Mouse (Mus musculus): ENCODE data around the gene Tmem131.
A peak's percentile ranks its signal among the peaks of the same experiment; 100 is the strongest.

Tmem131 gene

DNA sequence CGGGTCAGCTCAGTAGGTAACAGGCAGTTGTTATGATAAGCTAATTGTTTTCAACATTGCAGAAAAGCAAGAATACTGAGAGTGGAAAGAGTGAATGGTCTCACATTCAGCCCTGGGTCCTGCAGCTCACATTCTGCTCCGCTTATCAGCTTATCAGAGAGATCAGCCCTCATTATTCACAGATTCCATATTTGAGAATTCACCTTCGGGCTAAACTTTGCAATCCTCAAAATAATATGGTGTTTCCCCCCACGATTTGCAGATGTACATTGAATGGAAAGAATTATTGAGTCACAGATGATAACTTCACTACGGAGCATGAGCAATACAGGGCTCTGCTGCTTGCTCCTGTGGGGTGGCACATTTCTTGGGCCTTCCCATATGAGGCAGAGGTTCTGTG, 174.7 kb downstream of the Tmem131 start:
- no peak for DNase-seq

DNA sequence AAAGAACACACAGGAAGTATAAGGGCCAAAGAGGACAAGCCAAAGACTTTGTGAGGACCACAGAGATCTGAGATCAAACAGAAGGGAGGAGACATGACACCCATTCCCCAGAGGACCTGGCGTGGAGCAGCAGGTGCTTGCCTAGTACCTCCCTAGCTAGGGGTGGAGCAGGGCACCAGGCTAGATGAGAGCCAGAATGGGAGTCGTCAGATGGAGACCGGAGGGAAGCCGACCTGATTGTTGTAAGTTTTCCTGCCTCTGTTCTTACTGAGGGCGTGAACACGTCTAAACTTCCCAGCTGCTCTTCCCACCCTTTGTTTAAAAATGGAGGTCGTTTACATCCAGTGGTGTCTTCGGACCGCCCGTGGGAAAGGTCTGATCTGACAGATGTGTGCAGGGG, 176.1 kb downstream of the Tmem131 start:
- DNase-seq = no peak

DNA sequence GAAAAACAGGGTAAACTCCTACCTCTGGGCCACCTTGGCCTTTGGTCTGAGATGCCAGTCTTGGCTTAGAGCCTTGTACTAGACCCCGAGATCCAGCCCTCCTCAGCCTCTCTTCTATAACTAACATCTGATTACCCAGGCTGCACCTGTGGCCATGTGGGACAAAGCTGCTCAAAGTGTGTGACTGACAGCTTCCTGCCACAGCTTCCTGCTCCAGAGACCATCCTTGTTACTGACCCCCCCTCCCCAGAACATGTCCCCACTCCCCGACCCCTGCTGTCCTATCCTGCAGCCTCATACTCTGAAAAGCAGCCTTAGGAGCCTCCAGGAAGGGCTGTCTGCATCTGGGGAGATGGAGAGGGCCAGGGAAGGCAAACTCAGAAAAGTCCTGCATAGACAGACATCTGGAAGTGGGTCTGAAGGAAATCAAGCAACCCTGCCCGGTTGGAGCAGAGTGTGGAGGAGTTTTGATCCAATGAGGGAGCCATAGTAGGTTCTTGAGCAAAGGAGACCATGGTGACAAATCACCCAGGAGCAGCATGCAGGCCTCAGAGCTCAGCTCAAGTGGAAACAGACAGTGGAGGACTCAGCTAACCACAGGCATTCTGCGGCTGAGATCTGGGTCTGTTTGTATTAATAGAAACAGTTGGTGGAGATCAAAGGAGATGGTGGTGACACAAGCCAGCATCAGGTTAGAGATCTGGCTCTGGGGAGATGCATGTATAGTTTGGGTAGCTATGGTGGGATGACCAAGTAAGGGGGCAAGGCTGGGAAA, 176.8 kb downstream of the Tmem131 start:
- DNase-seq = no peak

DNA sequence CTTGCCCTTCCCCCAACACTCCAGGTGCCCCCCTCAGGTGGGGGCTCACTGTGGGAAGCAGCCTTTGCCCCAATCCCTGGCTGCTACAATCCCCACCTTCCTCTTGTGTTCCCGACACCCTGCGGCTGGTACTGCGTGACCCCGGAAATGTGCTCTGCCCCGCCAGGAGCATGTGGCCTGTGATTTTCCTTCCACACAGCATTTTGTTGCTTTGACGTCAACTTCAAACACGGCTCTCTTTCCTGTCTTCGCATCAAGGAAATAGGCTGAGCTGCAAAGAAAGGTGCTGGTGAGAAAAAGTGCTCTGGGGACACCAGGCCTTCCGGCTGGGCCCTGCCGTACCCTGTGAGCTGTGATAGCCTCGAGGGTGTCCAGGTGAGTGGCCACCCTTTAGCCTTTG, 181.9 kb downstream of the Tmem131 start, which contains the start of gene Zap70:
TSS of gene Zap70 (plus strand) at position 231 of the 400 bp plus-strand sequence.
- DNase-seq = no peak

DNA sequence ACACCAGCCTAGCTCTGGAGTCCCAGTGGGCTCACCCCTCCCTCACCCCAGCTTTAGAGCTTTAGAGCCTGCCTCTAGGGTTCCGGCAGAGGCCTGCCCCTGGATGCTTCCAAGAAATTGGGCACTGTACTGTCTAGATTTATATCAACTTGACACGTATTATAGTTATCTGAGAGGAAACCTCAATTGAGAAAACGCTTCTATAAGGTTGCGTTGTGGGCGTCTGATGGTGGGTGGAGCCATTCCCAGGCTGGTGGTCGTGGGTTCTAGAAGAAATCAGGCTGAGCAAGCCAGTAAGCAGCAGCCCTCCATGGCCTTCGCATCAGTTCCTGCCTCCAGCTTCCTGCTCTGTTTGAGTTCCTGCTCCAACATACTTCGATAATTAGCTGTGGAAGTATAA, 182.4 kb downstream of the Tmem131 start:
- DNase-seq = no peak

DNA sequence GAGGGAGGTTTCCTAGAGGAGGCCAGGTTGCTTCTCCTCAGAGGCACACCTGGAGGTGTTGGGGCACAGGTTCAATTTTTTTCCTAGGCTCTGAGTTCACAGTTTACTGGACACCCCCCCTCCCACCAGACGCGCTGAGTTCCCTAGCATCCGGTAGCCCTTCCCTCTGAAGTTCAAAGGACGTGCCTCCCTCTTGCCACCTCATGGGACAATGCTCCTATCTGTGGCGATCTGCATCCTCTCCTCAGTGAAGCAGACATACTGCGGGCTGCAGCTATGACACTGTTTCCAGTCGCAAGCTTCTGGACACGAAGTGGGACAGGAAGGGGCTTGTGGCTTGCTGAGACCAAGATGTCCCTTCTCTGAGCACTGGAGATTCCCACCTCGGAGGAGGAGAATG, 183.1 kb downstream of the Tmem131 start:
- DNase-seq = no peak

DNA sequence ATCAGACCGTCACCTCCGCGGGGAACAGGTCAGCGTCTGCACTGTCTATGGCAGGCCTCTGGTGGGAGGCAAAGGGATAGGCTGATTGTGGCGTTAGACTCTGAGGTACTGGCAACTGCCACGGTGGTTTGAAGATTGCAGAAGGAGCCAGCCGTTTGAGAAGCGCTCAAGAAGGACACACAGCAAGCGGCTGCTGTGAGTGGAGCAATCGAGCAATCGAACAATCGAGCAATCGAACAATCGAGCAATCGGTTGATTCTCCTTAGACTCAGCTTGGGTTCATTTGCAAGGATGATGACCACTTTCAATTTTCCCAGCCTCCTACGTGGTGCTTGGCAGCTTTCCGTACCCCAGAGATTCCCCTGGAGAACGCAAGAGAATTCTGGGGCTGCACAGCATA, 184.4 kb downstream of the Tmem131 start:
- DNase-seq = no peak

DNA sequence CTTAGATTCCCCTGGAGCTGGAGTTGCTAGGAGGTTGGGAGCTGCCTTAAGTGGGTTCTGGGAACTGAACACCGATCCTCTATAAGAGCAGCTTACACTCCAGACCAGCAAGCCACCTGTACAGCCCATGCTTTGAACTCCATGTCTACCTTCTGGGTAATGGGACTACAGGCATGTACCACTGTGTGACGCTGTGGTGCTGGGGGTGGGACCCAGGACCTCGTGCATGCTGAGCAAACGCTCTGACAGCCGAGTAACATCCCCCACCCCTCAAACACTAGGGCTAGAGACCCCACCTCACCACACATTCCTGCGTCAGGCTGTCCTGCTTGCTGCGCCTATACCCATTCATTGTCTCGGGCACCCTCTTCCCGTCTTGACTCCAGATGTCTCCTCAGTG, 184.9 kb downstream of the Tmem131 start:
- no peak for DNase-seq

DNA sequence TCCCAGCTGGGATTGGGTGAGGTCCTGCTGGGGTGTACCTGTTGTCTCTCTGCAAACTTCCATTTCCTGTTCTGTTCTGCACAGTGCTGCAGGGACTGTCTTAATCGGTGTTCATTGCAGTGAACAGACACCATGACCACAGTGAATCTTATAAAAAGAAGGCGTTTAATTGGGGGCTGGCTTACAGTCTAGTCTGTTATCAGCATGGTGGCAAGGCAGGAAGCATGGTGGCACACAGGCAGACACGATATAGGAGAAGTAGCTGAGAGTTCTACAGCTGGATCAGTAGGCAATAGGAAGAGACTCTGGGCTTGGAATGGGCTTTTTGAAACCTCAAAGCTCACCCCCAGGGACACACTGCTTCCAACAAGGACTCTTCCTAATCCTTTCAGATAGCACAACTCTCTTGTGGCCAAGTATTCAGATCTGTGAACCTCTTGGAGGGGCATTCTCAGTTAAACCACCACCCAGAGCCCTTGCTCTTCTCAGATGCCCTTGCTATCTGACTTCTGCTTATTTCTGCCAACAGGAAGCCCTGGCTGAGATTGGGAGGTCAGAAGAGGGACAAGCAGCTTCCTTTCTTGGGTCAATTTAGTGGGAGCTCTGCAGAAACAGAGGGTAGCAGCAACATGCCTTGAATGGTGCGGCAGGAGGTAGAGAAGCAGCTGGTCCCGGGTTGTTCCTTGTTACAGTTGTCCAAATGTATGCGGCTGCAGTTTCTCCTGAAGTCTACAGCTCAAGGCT, 189.4 kb downstream of the Tmem131 start:
- no peak for DNase-seq

DNA sequence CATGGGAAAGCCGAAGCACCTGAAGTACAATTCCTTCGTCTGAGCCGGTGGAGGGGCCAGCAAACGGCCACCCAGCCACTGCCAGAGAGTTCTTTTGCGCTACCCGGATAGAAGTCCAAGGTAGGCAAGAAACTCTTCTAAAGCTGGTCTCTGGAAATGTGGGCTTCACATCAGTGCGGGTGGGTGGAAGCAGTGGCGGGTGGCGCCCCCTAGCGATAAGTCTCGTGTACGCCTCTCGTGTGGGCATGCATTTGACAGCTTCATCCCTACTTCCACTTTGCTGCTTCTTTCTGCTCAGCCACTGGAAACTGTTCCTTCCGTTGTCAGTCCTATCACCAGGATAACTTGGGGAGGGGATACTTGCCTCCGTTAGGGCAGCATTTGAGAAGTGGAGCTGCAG, 197.0 kb downstream of the Tmem131 start:
- DNase-seq = no peak

DNA sequence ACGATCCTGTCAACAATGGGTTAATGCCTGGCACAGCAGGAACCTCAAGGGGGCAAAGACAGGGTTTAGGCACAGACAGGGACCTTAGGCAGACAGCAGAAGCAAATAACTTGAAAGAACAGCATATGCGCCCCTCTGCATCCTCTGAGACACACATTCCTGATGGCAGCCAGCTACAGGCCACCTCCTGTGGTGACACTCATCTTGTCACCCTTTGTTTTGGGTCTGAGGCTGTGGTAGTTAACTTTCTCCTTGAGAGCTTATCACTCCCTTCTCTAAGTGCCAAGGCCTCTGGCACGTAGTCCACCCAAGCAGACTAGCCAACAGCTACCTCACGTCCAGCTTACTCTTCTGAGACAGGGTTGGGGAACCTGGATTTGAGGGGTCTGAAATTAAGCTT, 197.8 kb downstream of the Tmem131 start:
- no peak for DNase-seq

DNA sequence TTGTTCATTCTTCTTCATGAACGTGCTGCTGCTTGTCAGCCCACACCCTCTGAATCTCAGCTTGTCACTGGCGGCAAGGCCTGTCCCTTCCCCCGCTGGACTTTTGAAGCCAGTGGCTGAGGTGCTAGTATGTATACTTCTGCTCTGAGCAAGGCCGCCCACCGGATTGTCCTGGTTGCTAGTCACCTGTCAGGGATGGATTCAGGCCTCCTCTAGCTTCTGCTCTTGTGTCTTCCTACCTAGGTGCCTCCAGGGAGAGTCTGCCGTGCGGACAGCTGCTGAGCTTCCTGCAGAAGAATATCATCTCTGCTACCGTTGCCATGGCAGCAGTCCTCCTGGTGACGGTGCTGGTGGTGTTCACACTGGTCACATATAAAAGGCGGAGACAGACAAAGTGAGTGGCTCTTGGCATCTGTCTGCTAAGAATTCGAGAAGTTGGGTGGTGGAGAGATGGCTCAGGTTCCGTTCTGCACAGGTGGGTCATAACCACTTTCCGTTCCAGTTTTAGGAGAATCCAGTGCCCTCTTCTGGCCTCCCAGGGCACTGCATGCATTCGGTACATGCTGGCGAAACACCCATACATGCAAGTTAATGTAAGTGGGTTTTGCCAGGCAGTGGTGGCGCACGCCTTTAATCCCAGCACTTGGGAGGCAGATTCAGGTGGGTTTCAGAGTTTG, 199.1 kb downstream of the Tmem131 start:
- peak; percentile 68 for DNase-seq

DNA sequence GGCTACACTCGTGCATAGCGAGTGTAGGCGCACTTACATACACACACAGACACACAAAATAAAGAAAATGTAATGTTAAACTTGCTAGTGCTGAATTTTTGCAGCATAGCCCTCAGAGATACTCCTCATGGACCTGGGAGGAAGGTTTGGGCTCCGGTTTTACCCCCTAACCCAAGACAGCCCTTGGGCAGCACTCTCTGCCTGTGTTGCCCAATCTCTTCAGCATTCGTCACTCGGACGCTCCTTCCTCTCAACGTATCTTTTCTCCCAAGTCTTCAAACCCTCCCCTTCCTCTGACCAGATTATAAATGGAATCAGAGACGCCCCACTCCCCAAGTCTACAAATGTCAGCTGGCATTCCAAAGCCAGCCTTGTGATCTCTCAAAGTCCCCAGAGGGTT, 200.4 kb downstream of the Tmem131 start:
- DNase-seq = no peak

Measured in cerebellum, adult 9-11 months (tissue).